Mouse (Mus musculus) megakaryocyte, embryonic 14.5 days (primary cell): ENCODE results near the gene Mras. TPM values are rescaled to one million over a fixed set of nuclear protein-coding genes. Genes with fewer than 3 reads are reported as not detected.
A peak's percentile ranks its signal among the peaks of the same experiment; 100 is the strongest.

Experiments used
- H3K27me3 ChIP-seq: replicated peaks from 2 replicates; pipeline ENCODE3; 2012; ENCODE audit warnings: inconsistent platforms
- H3K36me3 ChIP-seq: replicated peaks from 2 replicates; pipeline ENCODE3; 2012; ENCODE audit warnings: low read length, inconsistent platforms, mixed read lengths
- H3K4me1 ChIP-seq: 2 replicates; pipeline ENCODE4 v1.6.1; 2012; ENCODE audit warnings: inconsistent platforms
- H3K4me3 ChIP-seq: replicated peaks from 2 replicates; pipeline ENCODE3; 2012; ENCODE audit warnings: moderate library complexity, mild to moderate bottlenecking, inconsistent platforms
- H3K9me3 ChIP-seq: 2 replicates; pipeline ENCODE4 v1.6.1; 2012; ENCODE audit warnings: inconsistent platforms
- FLI1 ChIP-seq: IDR thresholded peaks from 2 replicates; pipeline ENCODE4 v1.6.1; 2012; ENCODE audit warnings: low read length, inconsistent platforms, mixed read lengths
- GATA1 ChIP-seq: IDR thresholded peaks from 3 replicates; pipeline ENCODE4 v1.6.1; 2012; ENCODE audit warnings: mixed read lengths, low read length, inconsistent platforms, borderline replicate concordance
- polyA plus RNA-seq: library from polyadenylated mRNA; stranded (reverse); fragments of >175 nt; gene quantifications from 2 replicates; pipeline ENCODE4 v1.2.3, GENCODE M21; 2012; ENCODE audit warnings: low replicate concordance; ENCODE audit not compliant: insufficient read depth

Gene Mras
- polyA plus RNA-seq, 1 experiment = 0.09 TPM

DNA sequence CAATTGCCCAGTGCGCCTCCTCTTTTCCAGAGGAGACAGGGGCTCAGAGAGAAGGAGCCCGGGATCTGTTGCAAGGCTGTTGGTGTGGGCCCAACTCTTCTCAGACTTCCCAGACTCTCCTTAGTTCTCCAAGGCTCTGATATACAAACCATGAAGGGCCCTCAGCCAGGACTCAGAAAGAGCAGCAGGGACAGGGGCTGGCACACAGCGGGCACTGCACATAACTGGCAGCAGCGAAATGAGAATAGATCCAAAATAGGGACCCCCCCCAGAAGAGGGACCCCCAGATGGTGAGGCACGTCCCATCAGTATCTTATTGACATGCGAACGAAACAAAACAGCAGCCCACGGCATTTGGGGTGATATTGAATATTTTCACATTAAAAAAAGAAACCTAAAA is 44.0 kb downstream of the Mras start:
- no peak overlapping the region for H3K4me3 ChIP-seq
- TF ChIP-seq FLI1 (no peak), GATA1 (no peak)

DNA sequence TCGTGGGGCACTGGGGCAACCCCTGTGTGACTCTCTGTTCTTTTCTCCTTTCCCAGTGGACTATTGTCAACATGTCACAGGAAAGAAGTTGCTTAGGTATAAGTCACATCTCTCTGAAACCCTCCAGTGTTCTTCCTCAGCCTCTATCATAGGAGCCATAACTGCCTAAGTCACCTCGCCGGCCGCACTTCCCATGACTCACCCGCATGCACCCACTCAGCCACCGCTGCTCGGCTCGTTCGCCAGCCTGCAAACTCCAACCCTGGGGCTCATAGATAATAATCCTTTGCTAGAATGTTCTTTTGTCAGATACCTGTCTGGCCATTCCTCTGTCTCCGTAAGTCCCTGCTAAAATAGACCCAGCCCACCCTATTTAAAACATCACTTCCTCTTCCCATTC is 45.6 kb downstream of the Mras start:
- Histone ChIP-seq H3K9me3 (no peaks in the 10 kb centered on the region), H3K36me3 (no peaks in the 10 kb centered on the region), H3K4me1 (no peaks in the 10 kb centered on the region), H3K4me3 (no peak overlapping the region), H3K27me3 (peaks cover 56% of the 10 kb centered on the region)
- TF ChIP-seq FLI1 = no peak
- no peak for TF ChIP-seq GATA1

More for the DNA sequence above, 44.0 kb downstream of the Mras start:
- Histone ChIP-seq H3K36me3 (no peaks in the 10 kb centered on the region), H3K27me3 (peaks cover 54% of the 10 kb centered on the region), H3K9me3 (no peaks in the 10 kb centered on the region), H3K4me1 (no peaks in the 10 kb centered on the region)

DNA sequence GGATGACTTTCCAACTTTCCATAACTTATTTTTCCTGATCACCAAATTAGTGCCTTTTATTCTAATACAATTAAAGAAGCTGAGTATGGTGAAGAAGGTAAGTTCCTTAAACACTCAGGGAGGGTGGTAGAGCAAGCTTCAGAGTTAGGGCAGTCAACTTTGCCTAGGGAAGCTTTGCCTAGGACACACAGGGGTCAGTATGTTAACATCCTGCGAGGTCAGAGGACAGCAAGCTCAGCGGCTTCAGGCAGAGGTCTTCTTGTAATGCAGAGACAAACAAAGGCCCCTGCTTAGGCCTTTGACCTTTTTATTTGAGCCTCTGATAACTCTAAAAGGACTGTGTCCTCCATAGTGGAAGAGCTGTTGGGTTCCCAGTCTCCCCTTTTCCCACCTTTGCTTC is 46.5 kb downstream of the Mras start:
- no peak for TF ChIP-seq GATA1
- no peak for TF ChIP-seq FLI1
- H3K36me3 ChIP-seq = no peaks in the 10 kb centered on the region
- no peak overlapping the region for H3K4me3 ChIP-seq
- H3K4me1 ChIP-seq = no peaks in the 10 kb centered on the region
- peaks cover 56% of the 10 kb centered on the region for H3K27me3 ChIP-seq
- no peaks in the 10 kb centered on the region for H3K9me3 ChIP-seq

DNA sequence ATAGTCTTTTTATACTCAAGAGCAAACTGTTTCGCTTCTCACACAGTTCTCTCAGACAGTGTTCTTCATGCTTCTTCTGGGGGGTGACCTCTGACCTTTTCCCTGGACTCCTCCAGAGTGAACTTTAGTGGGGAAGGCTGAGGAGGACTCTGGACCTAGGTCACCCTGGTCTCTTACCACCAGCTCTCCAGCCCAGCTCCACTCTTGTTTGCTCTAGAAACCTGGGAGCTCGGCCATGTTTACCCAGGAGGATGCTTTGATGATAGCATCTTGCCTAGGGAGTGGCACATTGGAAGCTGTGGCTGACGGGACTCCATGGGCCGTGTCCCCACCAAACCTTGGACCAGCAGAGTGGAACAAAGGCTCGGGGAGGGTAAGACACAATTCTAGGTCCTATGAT is 47.0 kb downstream of the Mras start:
- Histone ChIP-seq H3K9me3 (no peaks in the 10 kb centered on the region), H3K4me3 (no peak overlapping the region), H3K27me3 (peaks cover 57% of the 10 kb centered on the region), H3K4me1 (no peaks in the 10 kb centered on the region), H3K36me3 (no peaks in the 10 kb centered on the region)
- no peak for TF ChIP-seq FLI1
- TF ChIP-seq GATA1 = no peak

DNA sequence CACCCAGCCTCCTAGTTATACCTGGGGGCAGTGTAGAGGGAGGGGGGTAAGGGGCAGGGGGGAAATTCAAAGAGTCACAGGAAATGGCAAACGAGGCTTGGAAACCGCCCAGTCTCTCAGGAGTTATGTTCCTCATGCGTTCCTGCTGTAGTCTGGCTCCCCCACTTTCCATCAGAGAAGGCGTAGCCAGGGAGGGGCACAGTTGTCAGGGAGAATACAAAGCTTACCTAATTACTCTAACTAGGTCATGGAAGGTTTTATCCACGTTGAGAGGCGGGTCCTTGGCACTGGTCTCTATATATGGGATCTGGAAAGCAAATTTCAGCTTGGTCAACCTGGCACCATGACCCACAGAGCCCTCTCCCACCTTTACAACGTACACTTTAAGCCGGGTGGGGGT is 47.7 kb downstream of the Mras start:
- H3K4me1 ChIP-seq = no peaks in the 10 kb centered on the region
- H3K9me3 ChIP-seq = no peaks in the 10 kb centered on the region
- H3K36me3 ChIP-seq = no peaks in the 10 kb centered on the region
- TF ChIP-seq GATA1 = no peak
- no peak for TF ChIP-seq FLI1
- H3K4me3 ChIP-seq = no peak overlapping the region
- peaks cover 52% of the 10 kb centered on the region for H3K27me3 ChIP-seq

DNA sequence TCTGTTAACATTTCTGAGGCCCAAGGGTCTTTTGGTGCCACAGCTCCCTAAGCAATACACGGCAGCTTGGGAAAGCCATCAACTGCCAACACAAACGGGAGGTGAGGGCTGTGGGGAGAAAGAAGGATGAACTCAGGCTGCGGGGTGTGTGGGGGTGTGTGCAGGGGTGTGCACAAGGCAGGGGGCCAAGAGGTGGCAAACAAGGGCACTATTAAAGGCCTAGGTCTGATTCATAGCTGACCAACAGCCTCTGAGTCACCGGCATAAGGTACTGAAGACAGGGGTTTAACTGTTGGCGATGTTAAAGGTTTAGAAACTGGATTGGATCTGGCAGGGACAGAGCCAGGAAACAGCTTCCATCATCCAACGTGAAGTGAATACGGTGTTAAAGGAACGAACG is 48.3 kb downstream of the Mras start:
- no peak for TF ChIP-seq GATA1
- H3K9me3 ChIP-seq = no peaks in the 10 kb centered on the region
- H3K36me3 ChIP-seq = no peaks in the 10 kb centered on the region

DNA sequence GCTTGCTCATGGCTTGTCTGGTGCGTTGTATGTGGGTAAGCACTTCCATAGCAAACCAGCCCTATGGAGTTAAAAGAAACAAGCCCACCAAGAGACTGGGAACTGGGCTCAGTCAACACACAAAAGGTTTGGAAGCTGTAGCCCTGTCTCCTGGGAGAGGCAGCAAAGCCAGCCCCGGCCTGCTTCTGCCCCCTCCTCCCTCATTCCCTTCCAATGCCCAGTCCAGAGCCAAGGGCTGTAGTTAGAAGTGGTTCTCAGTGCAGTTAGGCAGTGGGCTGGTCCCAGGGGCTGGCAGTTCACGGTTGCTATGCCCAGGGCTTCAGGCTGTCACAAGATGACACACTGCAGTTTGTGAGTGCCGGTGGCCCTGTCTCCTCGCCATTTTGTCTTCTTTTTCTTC is 49.1 kb downstream of the Mras start:
- peaks cover 3% of the 10 kb centered on the region; the same call in 1 of the 2 replicates for H3K4me1 ChIP-seq
- TF ChIP-seq FLI1 (no peak), GATA1 (no peak)

More for the DNA sequence above, 48.3 kb downstream of the Mras start:
- Histone ChIP-seq H3K4me3 (no peak overlapping the region), H3K27me3 (peaks cover 54% of the 10 kb centered on the region), H3K4me1 (peaks cover under 1% of the 10 kb centered on the region; the same call in 1 of the 2 replicates)

DNA sequence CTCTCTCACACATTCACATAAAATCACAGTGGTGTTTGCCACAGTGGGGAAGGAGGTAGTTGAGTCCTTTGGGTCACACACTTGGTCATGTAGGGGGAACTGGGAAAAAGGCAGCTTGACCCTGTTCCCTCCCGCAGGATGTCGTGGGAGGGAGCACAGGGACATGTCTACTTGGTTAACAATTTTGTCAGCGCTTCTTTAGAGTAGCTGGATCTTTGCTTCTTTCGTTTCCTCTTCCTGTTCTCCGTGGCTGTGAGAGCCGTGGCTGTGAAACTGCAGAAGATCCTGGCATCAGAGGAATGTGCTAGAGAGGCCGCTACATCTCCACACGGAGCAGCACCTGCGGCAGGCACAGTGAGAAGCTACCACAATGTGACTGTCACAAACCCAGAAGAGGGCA is 54.6 kb downstream of the Mras start:
- no peaks in the 10 kb centered on the region for H3K36me3 ChIP-seq
- TF ChIP-seq FLI1 (no peak), GATA1 (no peak)
- peaks cover 10% of the 10 kb centered on the region for H3K4me1 ChIP-seq
- H3K27me3 ChIP-seq = peaks cover 52% of the 10 kb centered on the region
- no peaks in the 10 kb centered on the region for H3K9me3 ChIP-seq
- no peak overlapping the region for H3K4me3 ChIP-seq

More for the DNA sequence above, 49.1 kb downstream of the Mras start:
- peaks cover 58% of the 10 kb centered on the region for H3K27me3 ChIP-seq
- no peaks in the 10 kb centered on the region for H3K36me3 ChIP-seq
- no peaks in the 10 kb centered on the region for H3K9me3 ChIP-seq
- no peak overlapping the region for H3K4me3 ChIP-seq

DNA sequence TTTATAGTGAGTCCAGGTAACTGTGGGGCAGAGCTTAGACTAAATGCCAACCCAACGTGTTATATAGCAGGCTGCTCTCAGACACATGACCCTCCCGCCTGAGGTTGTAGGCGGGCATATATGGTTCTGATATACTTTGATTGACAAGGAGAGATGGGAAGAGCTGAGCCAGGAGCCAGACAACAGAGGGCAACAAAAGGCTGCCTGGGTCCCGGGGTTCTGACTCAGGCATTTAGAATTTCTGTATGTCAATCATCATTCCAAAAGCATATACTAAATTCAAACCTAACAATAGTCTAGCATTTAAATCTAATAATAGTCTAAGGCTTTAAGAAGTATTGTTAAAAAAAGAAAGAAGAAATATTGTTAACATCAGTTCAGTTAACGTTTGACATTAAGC is 58.0 kb downstream of the Mras start:
- Histone ChIP-seq H3K4me3 (no peak overlapping the region), H3K4me1 (peaks cover 14% of the 10 kb centered on the region), H3K9me3 (no peaks in the 10 kb centered on the region), H3K36me3 (no peaks in the 10 kb centered on the region), H3K27me3 (peaks cover 48% of the 10 kb centered on the region)
- TF ChIP-seq FLI1 (no peak), GATA1 (no peak)

DNA sequence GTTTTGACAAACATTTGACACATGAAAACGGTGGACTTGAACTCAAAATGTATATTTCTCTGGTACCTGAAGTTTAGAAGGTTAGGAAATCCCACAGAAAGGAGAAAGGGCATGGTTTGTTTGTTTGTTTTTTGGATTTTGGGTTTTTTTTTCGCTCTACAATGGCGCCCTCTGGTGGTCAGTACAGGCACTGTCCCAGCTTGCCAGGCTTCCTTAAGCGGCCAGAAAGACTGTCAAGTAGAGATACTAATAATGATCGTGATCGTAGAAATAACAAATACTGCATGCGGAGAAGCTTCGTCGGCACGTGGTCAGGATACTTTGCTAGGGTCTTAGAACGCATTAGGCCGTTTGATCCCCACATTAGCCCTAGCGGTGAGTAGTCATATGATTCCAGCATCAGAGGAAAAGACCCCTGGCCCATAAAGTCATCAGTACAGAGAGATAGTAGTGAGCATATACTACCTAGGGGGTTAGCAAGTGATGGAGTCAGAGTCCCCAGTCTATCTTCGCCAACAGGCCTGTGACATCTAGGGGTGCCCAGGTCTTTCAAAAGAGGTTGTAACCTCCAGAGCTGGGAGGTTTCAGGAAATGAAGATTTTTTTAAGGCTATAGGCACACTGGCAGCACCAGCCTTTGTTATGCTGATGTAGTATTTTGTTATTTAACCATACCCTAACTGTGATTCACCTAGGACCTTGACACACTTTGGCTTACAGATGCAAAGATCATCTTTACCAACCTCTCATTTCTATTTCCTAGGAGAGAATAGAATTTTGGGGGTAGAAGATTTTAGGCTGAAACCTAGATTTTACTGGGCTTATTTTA is 60.4 kb downstream of the Mras start:
- H3K27me3 ChIP-seq = peaks cover 46% of the 10 kb centered on the region
- H3K36me3 ChIP-seq = no peaks in the 10 kb centered on the region
- no peaks in the 10 kb centered on the region for H3K9me3 ChIP-seq
- TF ChIP-seq FLI1 (no peak), GATA1 (no peak)
- H3K4me1 ChIP-seq = peaks cover 11% of the 10 kb centered on the region
- H3K4me3 ChIP-seq = peak overlapping the region; percentile 70
